Mouse (Mus musculus) fibroblast of lung, adult 2 months (primary cell): Measurements from ENCODE around the gene Tmtc2.

Experiments used
- DNase-seq: peaks from one replicate; pipeline ENCODE4 v3.0.0-alpha.2; 2011; ENCODE audit warnings: low read depth

Tmtc2 gene

DNA sequence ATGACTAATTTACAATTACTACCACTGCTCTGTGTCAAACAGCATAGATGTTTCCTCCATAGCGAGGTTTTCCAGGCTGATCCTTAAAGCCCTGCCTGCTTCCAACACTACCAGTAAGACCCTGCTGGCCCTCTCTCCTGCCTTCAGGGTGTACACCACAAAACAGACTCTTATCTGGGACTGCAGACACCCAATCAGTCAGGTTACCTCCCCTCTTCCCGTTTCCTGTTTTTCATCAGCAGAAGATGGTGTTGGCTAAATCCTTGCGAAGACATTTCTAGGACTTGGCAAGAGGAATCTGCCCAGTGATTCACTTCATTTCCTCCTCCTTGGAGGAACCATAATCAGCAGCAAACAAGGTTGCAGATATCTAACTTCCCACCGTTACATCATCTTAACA, 73.8 kb downstream of the Tmtc2 start:
- no peak for DNase-seq

DNA sequence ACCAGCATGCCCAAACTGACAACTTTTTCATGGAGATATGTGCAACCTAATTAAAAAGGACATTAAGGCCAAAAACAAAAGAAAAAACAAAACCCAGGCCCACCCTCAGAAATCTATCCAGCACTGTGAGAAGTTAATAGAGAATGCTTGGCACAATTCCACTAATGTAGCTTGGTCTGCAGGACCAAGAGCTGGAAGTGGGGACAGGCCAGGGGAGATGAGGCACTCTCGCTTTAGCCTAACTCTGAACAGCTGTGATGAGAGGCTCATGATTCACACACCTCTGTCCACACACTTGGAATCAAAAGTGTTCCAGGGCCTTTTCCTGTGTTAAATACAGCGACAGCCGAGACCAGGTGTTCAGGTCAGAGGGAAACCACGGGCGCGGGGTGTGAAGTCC, 79.0 kb downstream of the Tmtc2 start:
- DNase-seq, result no peak

DNA sequence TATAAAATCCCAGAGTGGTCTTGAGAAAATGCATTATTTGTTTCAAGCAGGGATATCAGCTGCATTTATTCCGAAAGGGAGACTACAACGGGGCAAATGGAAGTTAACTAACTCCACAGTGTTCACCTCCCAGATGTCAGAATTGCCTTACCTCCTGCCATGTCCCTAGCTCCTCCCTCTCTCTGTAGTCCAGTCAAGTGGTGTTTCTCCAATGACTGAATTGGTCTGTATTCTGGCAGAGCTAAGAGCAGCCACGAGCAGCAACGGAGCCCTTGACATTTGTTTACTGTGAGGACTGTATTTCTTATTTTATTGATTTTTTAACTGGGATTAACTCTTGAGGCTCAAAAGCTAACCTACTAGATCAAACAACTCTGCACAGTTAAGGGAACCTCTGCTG, 81.8 kb downstream of the Tmtc2 start:
- no peak for DNase-seq

DNA sequence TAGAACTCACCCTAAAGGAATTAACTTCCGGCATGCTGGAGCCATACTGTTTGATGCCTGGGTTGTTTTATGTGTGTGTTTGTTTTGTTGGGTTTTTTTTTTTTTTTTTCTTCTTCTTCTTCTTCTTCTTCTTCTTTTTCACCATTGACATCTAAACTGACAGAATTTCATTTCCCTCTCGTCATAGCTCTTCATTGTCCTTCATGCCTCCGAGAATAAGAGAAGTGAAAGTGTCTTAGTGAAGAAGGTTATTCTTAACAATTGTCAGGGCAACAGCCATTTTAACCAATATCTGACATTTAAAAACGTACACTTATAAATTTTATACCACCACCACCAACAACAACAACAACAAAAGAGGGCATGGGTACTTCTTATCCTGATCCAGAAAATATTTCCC, 83.5 kb downstream of the Tmtc2 start:
- no peak for DNase-seq

DNA sequence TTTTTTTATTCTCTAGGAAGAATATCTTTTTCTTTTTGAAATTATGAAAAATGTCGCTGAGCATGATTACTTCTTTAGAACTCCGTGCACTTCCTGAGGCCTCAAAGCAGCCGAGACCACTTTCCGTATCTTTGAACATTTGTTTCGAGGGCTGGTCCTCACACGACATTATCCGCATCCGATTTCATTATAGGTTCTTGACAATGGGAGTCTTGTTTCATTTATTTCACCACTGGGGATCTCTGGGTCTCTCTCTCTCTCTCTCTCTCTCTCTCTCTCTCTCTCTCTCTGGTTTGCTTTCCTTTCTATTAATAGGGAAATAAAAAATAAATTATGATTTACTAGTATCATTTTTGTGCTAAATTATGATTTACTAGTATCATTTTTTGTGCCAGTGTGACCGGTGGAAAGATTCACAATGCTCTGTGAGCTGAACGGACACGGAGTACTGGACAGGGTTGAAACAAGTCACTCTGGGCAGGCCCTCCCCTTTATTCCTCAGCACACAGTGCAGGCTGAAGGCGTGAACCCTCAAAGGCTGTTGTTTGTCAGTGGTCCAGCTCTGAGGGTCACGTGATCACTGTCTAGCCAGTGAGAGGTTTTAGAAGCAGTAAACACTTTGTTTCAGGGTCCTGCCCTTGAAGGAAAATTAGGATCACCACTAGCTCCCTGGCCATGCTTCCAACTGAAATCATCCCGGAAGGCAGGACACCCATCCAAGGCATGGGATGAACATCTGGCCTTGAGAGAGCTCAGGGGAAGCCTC, 84.1 kb downstream of the Tmtc2 start:
- no peak for DNase-seq

- no peak for DNase-seq
Observed at GRCm38 (mm10) chr10:105486977-105487376, 87.3 kb downstream of the Tmtc2 start.

DNA sequence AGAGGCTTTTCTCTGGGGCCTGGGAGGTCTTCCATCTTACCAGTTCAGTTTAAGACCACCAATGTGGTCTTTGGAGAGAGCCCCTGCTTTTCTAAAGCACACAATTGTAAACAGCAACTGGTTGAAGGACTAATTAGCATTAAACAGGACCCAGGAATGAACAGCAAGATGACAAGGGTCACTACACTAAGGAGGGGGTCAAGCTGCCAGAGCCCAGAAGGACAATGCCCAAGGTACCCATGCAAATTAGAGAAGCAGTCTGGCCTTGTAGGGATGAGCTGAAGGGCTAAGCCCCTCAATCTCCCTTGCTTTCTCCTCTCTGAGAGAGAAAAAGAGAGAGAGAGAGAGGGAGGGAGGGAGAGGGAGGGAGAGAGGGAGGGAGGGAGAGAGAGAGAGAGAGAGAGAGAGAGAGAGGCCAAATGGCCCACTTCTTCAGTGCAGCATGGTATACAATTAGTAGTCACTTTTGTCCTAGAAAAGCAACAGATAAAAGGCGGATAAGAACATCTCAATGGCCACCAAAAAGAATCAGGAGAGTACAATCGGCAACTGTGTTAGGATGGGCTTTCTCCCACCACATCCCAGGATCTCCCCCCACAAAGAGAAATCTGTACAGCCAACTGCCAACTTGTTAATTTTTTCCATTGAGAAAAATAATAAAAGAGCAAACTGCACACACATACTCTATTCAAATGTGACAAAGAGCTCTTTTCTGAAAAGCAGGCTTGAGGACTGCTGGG, 89.7 kb downstream of the Tmtc2 start:
- no peak for DNase-seq

DNA sequence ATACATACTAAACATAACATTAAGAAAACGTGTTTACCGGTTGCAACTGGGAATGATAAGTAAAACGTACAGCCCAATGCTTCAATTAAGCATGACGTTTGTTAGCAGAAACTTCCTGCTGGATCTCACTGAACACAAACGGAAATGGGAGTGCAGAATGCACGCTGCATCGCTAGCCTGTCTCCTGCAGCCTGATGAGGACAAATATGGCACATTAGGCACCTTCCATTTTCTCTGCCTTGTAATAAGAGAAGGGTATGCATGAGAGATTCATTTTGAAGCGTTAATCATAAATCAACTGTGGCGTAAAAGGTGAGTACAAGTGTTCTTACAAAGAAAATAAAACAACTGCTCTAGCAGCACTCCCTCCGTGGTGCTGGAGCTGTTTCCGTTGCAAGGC, 94.5 kb downstream of the Tmtc2 start:
- DNase-seq, result no peak

GRCm38 (mm10) chr10:105477623-105478238, 96.5 kb downstream of the Tmtc2 start:
- DNase-seq, result no peak

- no peak for DNase-seq
Observed at GRCm38 (mm10) chr10:105474162-105474830, 100.0 kb downstream of the Tmtc2 start.

DNA sequence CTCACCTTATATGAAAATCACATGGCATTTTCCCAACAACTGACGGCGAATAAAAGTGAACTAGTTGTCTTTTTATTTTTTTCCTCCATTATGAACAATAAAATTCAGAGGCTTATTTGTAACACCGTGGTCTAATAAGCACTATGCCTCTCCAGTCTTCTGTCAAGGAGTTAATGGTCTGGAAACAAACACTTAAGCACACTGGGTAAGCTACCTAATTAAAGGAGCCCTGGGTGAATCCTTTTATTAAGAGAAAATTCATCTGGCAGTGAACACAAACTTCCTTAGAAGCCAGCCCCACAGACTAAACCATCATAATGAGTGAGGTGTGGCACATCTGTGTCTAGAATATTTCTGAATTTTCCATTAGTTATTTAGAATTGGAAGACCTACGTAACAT, 109.9 kb downstream of the Tmtc2 start:
- DNase-seq, result no peak

- DNase-seq, result no peak
Observed at GRCm38 (mm10) chr10:105453441-105453840, 120.8 kb downstream of the Tmtc2 start.

DNA sequence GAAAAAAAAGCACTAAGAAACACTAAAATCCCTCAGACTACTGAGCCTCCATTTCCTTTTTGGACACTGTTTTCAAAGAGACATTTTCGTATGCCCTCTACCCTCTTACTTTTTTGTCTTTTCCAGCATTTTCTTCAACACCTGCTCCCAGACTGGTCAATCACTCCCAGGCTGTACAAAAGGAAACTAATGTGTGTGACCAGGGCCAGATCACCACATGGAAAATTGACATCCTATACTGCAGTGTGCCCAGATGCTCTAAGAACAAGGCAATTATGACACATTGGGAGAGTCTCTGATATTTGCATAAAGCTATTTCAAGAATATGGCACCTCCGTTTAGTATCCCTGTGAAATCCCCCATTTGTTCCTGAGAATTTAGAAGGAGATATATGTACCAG, 127.1 kb downstream of the Tmtc2 start:
- no peak for DNase-seq

GRCm38 (mm10) chr10:105444309-105444708, 129.9 kb downstream of the Tmtc2 start:
- no peak for DNase-seq

- no peak for DNase-seq
Observed at GRCm38 (mm10) chr10:105434879-105435278, 139.4 kb downstream of the Tmtc2 start.

DNA sequence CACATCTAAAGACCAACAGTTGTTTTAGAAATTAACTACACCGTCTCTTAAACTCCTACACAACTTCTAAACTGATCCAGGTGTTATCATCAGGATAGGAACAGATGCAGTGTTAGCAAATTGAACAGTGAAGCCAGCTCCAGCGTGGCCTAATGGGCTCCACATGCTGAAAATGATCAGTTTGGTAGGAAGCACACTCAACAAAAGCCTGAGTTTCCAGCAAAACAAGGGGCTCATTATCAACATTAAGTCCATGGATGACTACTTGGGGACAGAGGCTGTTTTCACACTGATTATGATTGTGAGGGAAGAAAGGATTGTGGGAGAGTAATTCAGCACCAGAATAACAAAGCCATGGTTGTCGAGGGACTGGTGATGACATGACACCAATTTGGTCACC, 143.4 kb downstream of the Tmtc2 start:
- no peak for DNase-seq

GRCm38 (mm10) chr10:105430232-105430631, 144.0 kb downstream of the Tmtc2 start:
- no peak for DNase-seq

DNA sequence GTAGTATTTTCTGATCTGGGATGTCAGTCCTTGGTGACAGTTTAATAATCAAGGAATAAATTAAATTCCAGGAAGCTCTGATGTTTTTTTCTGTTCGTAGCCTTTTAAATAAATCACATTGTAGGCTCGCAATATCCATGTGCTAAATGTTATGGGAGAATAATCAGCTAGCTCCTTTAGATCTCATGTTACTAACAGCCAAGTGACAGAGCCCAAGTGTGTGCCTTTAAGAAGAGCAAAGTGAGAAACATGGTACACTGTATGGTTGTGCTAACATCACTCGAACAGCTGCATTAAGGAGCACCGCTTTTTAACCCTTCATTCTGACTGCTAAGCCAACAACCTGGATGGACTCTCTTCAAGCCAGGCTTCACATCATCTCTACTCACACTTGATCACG, 146.2 kb downstream of the Tmtc2 start:
- no peak for DNase-seq

DNA sequence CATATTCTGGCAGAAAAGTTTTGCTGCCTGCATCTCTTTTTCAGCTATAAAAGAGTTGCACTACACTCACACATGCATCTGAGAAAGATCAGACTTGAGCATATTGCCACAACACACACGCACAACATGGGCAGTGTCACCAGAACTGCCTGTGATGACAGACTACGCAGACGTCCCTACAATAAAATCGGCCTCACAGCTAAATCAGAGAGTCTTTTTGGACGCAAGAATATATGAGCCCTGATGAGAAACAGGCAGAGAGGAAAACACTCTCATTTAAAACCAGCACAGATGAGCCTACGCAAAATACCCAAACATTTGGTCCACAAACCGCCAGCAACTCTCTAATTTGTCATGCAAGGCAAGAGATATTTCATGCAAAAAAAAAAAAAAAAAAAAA, 146.6 kb downstream of the Tmtc2 start:
- no peak for DNase-seq

- no peak for DNase-seq
Observed at GRCm38 (mm10) chr10:105425052-105425451, 149.2 kb downstream of the Tmtc2 start.

DNA sequence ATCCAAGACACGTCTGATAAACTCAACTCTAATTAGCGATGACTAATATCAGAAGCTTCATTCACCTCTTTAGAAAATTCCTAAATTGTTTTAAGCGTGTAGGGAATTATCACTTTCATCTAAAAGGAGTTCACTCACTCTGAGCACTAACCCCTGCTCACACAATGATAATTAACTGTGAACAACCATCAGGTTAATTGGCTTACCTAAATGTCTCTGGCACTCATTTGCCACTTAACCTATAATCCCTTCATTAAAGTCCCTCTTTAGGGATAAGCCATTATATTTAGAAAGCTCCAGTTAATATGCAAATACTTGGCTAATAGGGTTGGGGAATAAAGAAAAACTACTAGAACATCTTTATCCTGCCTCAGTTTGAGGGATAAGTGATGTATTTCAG, 151.1 kb downstream of the Tmtc2 start:
- DNase-seq, result no peak

- DNase-seq, result no peak
Observed at GRCm38 (mm10) chr10:105417845-105418383, 156.3 kb downstream of the Tmtc2 start.
